Mouse (Mus musculus) limb, embryonic 15.5 days (tissue): ENCODE measurements around the gene Wipf2. TPM values are rescaled to one million over a fixed set of nuclear protein-coding genes. Genes with fewer than 3 reads are reported as not detected.

Experiments used
- ATAC-seq: fragments of 200-750 bp; cut with Nextera tagmentation; 2 replicates; pipeline ENCODE4 v1.8.0; 2017; ENCODE audit warnings: low read depth, moderate TSS enrichment; ENCODE audit not compliant: insufficient number of reproducible peaks, low FRiP score, low TSS enrichment
- H3K27ac ChIP-seq: fragments of 300-500 bp; sonication (generic); 2 replicates; pipeline ENCODE4 v1.5.1; 2015; ENCODE audit warnings: moderate library complexity, mild to moderate bottlenecking, inconsistent platforms
- H3K27me3 ChIP-seq: fragments of 300-500 bp; sonication (generic); 2 replicates; pipeline ENCODE4 v1.6.1; 2015; ENCODE audit warnings: inconsistent platforms
- H3K36me3 ChIP-seq: fragments of 300-500 bp; sonication (generic); 2 replicates; pipeline ENCODE4 v1.6.1; 2015; ENCODE audit warnings: inconsistent platforms
- H3K4me1 ChIP-seq: fragments of 300-500 bp; sonication (generic); 2 replicates; pipeline ENCODE4 v1.6.1; 2015; ENCODE audit warnings: inconsistent platforms
- H3K4me2 ChIP-seq: fragments of 300-500 bp; sonication (generic); 2 replicates; pipeline ENCODE4 v1.6.1; 2015; ENCODE audit warnings: mild to moderate bottlenecking, inconsistent platforms
- H3K4me3 ChIP-seq: fragments of 300-500 bp; sonication (generic); 2 replicates; pipeline ENCODE4 v1.5.1; 2015; ENCODE audit warnings: mild to moderate bottlenecking, inconsistent platforms
- H3K9ac ChIP-seq: fragments of 300-500 bp; sonication (generic); 2 replicates; pipeline ENCODE4 v1.6.1; 2015; ENCODE audit warnings: inconsistent platforms
- H3K9me3 ChIP-seq: fragments of 300-500 bp; sonication (generic); 2 replicates; pipeline ENCODE4 v1.6.1; 2016; ENCODE audit warnings: inconsistent platforms
- WGBS: fragments of 180-500 bp; shearing (Covaris S2); methylation state at CpG from one replicate; pipeline ENCODE4 v1.1.7; 2015; 5-methylcytosine and 5-hydroxymethylcytosine counted together
- polyA plus RNA-seq: library from polyadenylated mRNA; unstranded; fragments of >200 nt; fragmentation: Nextera tagmentation; extraction: Ambion mirVana; gene quantifications from 2 replicates; pipeline ENCODE4 v1.2.1, GENCODE M21; 2015

The Wipf2 gene
- polyA plus RNA-seq, 1 experiment from 2014 or later: 4.2 TPM

DNA sequence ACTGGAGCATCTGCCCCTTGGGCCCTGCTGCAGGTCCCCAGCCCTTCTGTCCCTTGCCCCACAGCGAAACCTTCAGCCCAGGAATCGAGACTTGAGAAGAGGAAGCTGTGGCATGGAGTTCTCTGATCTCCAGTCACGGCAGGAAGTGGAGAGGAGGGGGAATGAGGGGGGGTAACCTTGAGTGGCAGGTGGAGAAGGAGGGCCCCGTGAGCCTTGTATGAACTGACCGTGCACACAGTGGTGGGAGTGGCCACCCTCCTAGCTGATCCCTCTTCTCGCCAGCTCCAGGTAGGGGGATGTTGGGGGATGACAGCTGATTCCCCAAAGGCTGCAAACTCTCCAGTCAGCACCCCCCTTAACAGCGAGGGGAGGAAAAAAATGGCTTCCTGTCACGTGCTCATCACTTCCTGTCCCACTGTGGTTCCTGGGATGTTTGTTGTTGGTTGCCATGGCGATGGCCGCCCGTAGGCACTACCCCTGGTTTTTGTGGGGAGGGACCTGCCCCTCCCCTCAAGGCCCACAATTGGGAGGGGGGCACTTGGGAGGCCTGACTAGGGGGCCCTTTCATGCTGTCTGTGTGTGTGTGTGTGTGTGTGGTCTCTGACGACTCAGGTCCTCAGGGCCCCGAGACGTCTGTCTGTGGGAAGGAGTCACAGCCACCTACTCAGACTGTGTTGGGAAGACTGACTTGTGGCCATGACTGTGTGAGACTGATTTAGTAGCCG, 78.5 kb downstream of the Wipf2 start:
- no peak for ATAC-seq
- H3K4me1 ChIP-seq: peaks cover 83% of the 10 kb centered on the region
- H3K4me3 ChIP-seq: peak overlapping the region; percentile 77
- WGBS: 4% methylated on average over 15 of the region's 15 CpGs
- H3K9me3 ChIP-seq: no peaks in the 10 kb centered on the region
- H3K4me2 ChIP-seq: peak overlapping the region; percentile 80
- H3K27me3 ChIP-seq: no peaks in the 10 kb centered on the region
- H3K27ac ChIP-seq: peak overlapping the region; percentile 93
- peak overlapping the region; percentile 29; the same call in 1 of the 2 replicates for H3K9ac ChIP-seq
- 0 out of 2 replicates have a peak, but pooled peaks cover 3% of the 10 kb centered on the region for H3K36me3 ChIP-seq

DNA sequence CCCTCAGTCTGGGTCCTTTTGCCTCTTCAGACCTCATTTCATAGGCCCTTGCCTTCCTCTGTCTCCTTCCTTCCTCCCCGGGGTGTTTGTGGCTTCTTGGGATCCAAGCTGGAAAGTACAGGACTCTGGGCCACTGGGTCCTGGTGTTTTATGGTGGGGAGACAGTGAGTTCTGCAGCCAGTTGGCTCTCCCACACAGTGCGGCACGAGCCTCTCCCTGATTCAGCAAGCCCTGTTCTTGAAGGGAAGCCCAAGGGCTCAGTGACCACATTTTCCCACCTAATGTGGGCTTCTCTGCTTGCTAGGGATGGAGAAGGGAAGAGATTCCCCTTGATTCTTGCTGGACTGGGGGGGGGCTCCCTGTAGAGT, 79.1 kb downstream of the Wipf2 start:
- Histone ChIP-seq H3K4me3 (peak overlapping the region; percentile 77), H3K27me3 (no peaks in the 10 kb centered on the region), H3K27ac (peak overlapping the region; percentile 93), H3K4me2 (peak overlapping the region; percentile 80), H3K36me3 (0 out of 2 replicates have a peak, but pooled peaks cover 3% of the 10 kb centered on the region), H3K9ac (no peak overlapping the region), H3K4me1 (peaks cover 89% of the 10 kb centered on the region), H3K9me3 (no peaks in the 10 kb centered on the region)
- ATAC-seq: no peak
- 29% methylated on average over 3 of the region's 3 CpGs for WGBS

DNA sequence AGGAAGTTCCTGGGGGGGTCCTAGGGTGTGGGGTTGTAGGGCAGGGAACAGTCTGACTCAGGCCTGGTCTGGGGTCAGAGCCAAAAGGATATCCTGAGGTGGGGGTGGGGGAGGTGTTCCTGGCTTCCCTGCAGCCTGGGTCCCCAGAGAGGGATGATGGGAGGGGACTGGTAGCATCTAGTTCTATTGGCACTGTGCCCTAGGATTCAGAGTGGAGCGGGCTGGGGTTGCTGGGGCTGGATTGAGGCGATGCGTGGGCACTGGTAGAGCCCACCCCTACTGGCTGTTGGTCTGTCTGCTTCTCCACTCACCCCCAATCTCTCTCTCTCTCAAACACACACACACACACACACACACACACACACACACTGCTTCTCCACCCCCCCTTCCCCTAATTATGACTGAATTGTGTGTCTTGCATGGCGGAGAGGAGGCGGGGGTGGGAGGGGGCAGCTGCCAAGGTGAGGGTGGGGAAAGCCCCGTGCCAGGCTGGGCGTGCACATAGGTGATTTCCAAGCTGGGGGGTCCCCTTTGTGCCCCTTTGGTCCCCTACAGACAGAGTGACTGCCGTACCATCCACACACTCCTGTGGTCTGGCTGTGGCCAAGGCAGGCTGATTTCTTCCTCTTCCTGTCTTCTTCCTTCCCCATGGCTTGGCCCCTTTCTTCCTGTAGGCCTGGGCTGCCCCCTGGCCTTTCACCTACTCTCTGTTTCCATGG, 79.6 kb downstream of the Wipf2 start:
- peak overlapping the region; percentile 93 for H3K27ac ChIP-seq
- H3K4me3 ChIP-seq: peak overlapping the region; percentile 77
- 44% methylated on average over 8 of the region's 8 CpGs for WGBS
- peaks cover 94% of the 10 kb centered on the region for H3K4me1 ChIP-seq
- no peak overlapping the region for H3K9ac ChIP-seq
- no peaks in the 10 kb centered on the region for H3K9me3 ChIP-seq
- no peaks in the 10 kb centered on the region for H3K27me3 ChIP-seq
- 0 out of 2 replicates have a peak, but pooled peaks cover 3% of the 10 kb centered on the region for H3K36me3 ChIP-seq
- H3K4me2 ChIP-seq: peak overlapping the region; percentile 80
- no peak for ATAC-seq

DNA sequence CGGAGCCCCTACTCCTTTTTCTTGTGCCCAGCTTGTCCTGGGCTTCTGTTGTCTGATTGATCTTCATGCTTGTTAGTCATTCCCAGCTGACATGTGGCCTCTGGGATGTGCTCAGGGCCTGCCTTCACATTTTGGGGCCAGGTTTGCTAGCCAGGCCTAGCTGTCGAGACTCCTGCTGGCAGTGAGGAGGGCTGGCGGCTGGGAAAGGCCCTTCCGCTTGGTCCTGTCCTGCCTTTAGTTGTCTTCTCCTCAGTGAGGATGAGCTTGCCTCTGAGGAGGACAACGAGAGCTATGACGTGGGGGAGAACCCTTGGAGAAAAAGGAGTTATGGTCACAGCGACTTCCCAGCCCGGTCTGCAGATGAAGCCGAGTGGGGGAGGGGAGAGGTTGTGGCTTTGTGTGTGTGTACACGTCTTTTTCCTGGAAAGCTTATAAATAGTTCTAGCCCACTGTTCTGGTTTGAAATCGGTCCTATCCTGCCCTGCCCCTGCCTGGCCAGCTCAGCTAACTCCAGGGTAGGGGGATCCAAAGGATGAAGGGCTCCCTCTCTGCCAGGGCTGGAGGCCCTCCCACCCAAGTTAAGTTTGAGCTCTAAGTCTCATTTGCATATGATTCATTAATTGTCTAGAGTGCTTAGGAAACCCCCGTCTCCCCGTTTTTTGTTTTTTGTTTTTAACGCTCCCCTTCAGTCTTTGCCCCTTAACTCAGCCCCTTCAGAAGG, 80.5 kb downstream of the Wipf2 start:
- Histone ChIP-seq H3K9me3 (no peaks in the 10 kb centered on the region), H3K4me3 (no peak overlapping the region), H3K36me3 (0 out of 2 replicates have a peak, but pooled peaks cover 3% of the 10 kb centered on the region), H3K4me2 (peak overlapping the region; percentile 80), H3K9ac (0 out of 2 replicates have a peak overlapping the region, but pooled peaks have one; percentile 20), H3K27ac (peak overlapping the region; percentile 93), H3K27me3 (no peaks in the 10 kb centered on the region), H3K4me1 (peaks cover 92% of the 10 kb centered on the region)
- 33% methylated on average over 14 of the region's 14 CpGs for WGBS
- ATAC-seq: no peak

DNA sequence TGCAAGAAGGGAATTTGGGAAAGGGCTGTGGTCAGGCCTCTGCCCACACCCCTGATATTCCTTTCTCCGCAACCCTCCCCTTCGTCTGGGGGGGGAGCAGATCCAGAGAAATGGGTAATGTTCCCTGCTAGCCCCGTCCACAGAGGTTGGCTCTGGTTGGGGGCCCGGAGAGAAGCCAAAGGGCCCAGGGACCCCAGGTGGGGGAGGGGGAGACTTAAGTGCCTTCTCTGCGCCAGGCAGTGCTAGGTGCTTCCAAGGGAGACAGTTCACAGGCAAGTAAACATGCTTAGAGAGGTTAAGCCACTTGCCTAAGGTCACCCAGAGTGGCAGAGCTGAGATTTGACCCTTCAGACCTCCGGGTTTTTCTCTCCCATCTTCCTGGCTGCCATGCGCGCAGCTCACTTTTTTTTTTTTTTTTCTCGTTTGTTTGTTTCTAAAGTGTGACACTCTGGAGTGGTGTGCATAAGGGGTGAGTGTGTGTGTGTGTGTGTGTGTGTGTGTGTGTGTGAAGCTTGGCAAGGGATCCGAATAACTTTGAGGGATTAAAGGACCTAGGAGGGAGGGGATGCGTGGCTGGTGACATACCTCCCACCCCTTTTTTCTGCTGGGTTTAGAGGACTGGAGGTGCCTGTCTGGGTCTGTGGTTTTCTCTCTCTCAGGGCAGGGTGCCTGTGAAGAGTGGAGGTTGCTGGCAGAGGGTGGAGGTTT, 81.6 kb downstream of the Wipf2 start:
- WGBS: 41% methylated on average over 11 of the region's 11 CpGs
- no peaks in the 10 kb centered on the region for H3K27me3 ChIP-seq

DNA sequence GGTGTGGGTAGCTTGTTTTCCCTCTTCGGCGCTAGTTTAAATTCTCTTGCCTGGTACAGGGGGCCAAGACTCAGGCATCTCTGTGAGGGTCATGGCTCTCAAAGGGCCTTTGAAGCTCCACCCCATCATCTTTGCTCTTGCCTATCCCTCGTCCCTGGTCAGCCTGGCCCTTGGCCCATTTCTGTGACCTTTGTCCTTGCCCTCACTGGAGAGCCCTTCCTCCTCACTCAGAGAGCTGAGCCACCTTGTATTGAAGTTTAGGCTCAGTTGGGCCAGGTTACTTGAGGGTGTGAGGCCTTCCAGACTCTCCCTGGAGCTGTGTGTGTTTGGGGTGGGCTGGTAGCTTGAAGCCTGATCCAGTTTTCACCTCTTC, 82.2 kb downstream of the Wipf2 start:
- Histone ChIP-seq H3K9me3 (no peaks in the 10 kb centered on the region), H3K4me2 (0 out of 2 replicates have a peak overlapping the region, but pooled peaks have one; percentile 80), H3K36me3 (peaks cover 20% of the 10 kb centered on the region), H3K27me3 (no peaks in the 10 kb centered on the region), H3K9ac (no peak overlapping the region), H3K4me3 (no peak overlapping the region), H3K27ac (peak overlapping the region; percentile 65), H3K4me1 (peaks cover 92% of the 10 kb centered on the region)
- WGBS: 51% methylated on average over 3 of the region's 3 CpGs
- no peak for ATAC-seq

More for the DNA sequence above, 81.6 kb downstream of the Wipf2 start:
- Histone ChIP-seq H3K9me3 (no peaks in the 10 kb centered on the region), H3K4me2 (peak overlapping the region; percentile 80; the same call in 1 of the 2 replicates), H3K27ac (peak overlapping the region; percentile 93), H3K9ac (no peak overlapping the region), H3K4me1 (peaks cover 92% of the 10 kb centered on the region), H3K36me3 (peaks cover 14% of the 10 kb centered on the region), H3K4me3 (peak overlapping the region; percentile 7; the same call in 1 of the 2 replicates)
- ATAC-seq: no peak

DNA sequence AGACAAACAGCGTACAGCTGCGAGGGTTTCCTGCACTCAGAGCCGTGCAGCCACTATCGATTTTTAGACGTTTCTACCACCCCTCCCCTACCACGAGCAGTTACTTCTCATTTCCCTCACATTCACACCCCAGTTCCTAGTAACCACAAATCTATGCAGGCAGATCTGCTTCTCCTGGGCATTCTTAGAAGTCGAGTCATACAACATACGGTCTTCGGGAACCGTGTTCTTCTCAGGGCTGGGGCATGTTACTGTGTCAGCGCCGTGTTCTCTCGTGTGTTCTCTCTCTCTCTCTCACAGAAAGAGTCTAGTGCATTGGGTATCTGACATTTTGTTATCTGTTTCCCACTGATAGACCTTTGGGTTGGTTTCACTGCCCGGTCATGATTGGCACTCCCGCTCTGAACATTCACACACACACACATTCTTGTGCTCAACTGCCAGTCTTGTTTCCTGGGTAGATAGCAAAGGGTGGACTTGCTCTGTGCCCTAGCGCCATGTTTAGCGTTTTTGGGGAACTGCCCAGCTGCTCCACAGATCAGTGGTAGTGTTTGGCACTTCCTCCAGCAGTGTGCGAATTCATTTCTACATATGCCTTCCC, 84.6 kb downstream of the Wipf2 start:
- no peak for ATAC-seq
- Histone ChIP-seq H3K4me2 (no peak overlapping the region), H3K27ac (0 out of 2 replicates have a peak overlapping the region, but pooled peaks have one; percentile 9), H3K36me3 (peaks cover 35% of the 10 kb centered on the region), H3K4me1 (peaks cover 90% of the 10 kb centered on the region), H3K9me3 (no peaks in the 10 kb centered on the region), H3K27me3 (no peaks in the 10 kb centered on the region), H3K4me3 (no peak overlapping the region), H3K9ac (0 out of 2 replicates have a peak overlapping the region, but pooled peaks have one; percentile 7)
- 68% methylated on average over 18 of the region's 18 CpGs for WGBS

DNA sequence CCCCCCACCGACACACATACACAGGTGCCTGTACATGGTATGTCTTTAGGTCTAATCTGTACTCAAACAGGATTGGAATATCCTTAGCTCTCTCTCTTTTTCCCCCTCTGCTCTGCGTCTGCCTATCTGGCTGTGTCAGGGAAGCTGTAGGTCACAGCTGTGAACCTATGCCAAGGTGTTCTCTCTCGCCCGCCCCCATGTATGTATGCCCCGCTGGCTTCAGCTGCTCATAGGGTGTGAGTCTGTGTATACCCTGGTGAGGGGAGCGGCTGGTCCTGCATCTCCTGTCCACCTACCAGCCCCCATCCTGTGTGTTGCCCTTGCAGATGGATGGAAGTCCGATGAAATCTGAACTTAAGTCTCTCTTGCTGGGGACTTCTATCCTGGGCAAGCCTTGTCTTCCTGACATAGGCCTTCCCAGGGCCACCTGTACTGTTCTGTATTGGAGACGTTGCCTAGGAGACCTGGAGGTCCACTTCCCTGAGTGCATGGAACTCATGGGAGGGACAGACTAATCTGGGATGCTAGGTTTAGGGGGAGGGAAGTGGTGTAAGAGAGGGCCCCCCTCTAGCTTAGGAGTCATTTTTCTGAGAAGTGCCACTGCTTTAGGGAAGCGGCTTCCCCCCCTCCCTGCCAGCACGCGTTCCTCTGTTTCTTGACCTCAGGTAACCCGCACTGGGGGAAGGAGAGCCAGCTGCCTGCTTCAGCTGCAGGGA, 86.0 kb downstream of the Wipf2 start:
- Histone ChIP-seq H3K4me1 (peaks cover 90% of the 10 kb centered on the region), H3K4me3 (no peak overlapping the region), H3K27ac (peak overlapping the region; percentile 86; the same call in 1 of the 2 replicates), H3K27me3 (no peaks in the 10 kb centered on the region), H3K4me2 (no peak overlapping the region), H3K9ac (no peak overlapping the region), H3K9me3 (no peaks in the 10 kb centered on the region), H3K36me3 (peaks cover 35% of the 10 kb centered on the region)
- 80% methylated on average over 10 of the region's 12 CpGs for WGBS
- ATAC-seq: no peak

DNA sequence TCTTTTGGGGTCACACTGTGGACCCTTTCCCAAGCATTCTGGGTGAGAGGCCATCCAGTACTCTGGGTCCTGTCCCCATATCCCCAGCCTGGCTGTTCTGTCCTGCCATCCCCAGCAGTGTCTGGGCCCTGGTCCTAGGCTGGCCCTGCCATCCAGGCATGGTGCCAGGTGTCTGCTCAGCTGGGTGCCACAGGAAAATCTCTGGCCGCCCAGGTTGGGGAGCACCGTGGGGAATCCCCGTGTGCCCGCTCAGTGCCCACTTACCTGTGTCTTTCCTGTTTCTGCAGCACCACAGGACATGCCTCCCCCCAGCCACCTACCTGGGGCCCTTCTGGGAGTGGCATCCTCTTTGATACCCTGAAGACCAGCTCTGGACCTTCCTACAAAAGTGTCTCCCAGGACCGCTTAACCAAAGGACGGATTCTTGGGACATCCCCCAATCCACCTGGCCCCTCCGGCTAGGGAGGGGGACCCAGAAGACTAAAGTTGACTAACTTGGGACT, 86.6 kb downstream of the Wipf2 start:
- Histone ChIP-seq H3K27me3 (no peaks in the 10 kb centered on the region), H3K9ac (no peak overlapping the region), H3K36me3 (peaks cover 35% of the 10 kb centered on the region), H3K9me3 (no peaks in the 10 kb centered on the region), H3K4me2 (no peak overlapping the region), H3K4me1 (peaks cover 90% of the 10 kb centered on the region), H3K4me3 (no peak overlapping the region), H3K27ac (peak overlapping the region; percentile 86)
- no peak for ATAC-seq
- 87% methylated on average over 7 of the region's 7 CpGs for WGBS

DNA sequence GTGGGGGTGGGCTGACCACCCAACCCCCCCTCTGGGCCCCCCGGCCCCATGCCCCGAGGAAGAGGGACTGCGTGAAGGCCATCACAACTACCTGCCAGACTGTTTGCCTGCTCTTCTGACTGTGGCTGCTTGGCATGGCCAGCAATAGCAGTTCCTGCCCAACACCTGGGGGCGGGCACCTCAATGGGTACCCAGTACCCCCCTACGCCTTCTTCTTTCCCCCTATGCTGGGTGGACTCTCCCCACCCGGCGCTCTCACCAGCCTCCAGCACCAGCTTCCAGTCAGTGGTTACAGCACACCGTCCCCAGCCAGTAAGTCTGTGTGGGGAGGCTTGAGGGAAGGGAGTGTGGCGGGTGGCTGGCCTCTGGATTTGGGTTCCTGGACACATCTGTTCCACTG, 87.0 kb downstream of the Wipf2 start:
- ATAC-seq: no peak
- Histone ChIP-seq H3K27me3 (no peaks in the 10 kb centered on the region), H3K9ac (no peak overlapping the region), H3K4me2 (no peak overlapping the region), H3K36me3 (peaks cover 35% of the 10 kb centered on the region), H3K27ac (peak overlapping the region; percentile 86), H3K9me3 (no peaks in the 10 kb centered on the region), H3K4me3 (no peak overlapping the region), H3K4me1 (peaks cover 90% of the 10 kb centered on the region)
- 78% methylated on average over 9 of the region's 9 CpGs for WGBS
